Mouse (Mus musculus): ENCODE results near the gene Denr. TPM values are rescaled to one million over a fixed set of nuclear protein-coding genes. Genes with fewer than 3 reads are reported as not detected.

Gene Denr
- total RNA-seq, 2 experiments from 2014 or later: 67.5 to 76.4 TPM

DNA sequence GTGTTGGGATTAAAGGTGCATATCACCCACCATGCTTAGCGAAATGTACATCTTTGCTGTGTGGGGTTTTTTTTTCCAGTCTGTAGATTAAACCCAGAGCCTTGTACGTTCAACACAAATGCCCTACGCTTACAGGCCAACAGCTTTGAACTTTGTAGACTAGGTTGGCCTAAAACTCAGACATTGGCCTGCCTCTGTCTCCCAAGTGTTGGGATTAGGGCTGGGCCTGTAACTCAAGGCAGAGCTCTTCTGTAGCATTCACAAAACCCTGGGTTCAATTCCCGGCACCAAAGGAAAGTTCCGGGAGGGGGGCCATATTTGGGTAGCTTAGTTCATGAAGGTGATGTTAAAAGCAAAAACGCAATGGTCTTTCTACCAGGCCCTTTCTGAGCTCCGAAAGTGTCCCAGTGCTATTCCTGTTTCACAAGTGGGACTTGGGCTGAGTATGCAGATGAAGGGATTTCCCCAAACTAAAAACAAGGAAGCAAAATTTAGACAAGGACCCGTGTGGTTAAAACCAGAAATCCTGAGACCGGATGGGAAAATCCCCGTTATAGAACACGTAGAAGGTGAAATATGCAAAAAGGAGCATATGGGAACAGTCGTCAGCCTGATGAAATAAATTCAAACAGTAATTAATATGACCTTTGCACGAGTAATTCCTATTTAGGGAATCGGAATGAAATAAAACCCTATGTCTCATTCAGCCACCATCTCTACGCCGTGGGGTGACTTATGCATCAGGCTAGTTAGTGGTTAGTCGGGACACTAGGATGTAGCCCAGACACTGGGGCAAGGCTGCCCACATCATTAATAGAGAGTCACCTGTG, 614 bp upstream of the Denr start:
- peak; percentile 41 for ATAC-seq (replicated peaks; ENCODE audit: poor library complexity, severe bottlenecking)

DNA sequence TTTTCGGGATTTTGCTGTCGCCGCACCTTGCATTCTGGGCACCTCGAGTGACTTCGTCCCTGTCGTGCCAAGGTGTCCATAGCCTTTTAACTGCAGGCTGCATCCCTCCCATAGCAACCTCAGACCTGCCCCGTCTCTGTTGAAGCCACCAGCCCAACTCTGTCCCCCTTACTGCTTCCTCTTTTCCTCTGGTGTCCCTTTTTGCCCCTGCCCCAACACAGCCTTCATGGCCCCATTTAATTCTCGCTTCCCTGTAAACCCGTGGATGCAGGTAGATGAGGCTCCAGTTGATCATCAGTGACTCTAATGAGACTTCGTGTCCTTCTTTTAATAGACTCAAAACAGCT, 629 bp downstream of the Denr start:
- ATAC-seq (replicated peaks; ENCODE audit: poor library complexity, severe bottlenecking): peak; percentile 41; the same call in 1 of the 2 replicates

DNA sequence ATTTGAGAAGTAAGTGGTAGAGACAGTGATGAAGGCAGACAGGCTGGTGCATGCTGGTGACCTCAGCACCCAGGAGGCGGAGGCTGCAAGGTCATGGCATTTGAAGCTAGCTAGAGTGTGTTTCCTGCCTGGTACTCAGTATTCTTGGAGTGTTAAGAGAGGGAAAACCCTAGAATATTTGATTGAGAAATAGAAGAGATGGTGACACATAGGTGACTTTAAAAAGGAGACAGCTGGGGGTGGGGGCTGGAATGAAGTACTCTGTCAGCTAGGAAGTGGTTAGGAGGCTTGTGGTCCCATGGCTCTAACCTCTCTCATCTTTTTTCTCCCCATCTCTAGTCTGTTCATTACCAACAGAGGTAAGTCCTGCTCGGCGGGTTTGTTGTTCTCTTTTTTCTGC, 7.9 kb downstream of the Denr start:
- peak; percentile 33 for ATAC-seq (replicated peaks; ENCODE audit: poor library complexity, severe bottlenecking)

DNA sequence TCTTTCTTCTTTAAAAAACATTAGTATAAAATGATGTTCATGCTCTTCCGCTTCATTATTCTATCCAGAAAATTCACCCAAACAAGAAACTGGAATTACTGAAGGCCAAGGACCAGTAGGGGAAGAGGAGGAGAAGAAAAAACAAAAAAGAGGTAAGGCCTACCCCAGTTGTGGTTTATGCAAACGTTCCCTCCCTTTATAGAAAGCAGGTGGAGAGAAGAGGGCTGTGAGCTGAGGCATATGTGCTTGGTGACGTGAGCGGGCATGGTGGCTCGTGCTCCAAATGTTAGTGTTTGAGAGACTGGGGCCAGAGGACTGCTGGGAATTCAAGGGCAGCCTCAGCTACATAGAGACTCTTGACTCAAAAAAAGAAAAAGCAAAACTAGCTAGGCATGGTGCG, 15.1 kb downstream of the Denr start:
- ATAC-seq (replicated peaks; ENCODE audit: poor library complexity, severe bottlenecking): no peak

DNA sequence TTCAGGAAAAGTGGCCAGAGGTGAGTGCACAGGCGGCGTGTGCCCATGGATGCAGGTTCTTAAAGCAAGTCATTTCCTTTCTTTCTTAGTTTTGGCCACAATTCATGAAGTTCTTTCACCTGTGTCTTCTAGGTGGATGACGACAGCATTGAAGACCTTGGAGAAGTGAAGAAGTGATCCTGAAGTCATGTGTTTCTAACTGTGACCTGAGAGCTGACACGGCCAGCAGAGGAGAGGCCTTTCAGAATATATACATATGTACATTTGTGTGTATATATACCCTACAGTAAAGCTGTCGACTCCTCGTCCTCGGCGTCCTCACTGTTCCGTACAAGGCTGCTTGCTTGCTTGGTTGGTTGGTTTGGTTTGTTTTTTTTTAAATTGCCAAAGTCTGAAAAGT, 20.1 kb downstream of the Denr start, which contains the start of gene Gm43518:
Gene Gm43518, plus strand, starts transcription at position 301 of the 400 bp plus-strand sequence.
- no peak for ATAC-seq (replicated peaks; ENCODE audit: poor library complexity, severe bottlenecking)

DNA sequence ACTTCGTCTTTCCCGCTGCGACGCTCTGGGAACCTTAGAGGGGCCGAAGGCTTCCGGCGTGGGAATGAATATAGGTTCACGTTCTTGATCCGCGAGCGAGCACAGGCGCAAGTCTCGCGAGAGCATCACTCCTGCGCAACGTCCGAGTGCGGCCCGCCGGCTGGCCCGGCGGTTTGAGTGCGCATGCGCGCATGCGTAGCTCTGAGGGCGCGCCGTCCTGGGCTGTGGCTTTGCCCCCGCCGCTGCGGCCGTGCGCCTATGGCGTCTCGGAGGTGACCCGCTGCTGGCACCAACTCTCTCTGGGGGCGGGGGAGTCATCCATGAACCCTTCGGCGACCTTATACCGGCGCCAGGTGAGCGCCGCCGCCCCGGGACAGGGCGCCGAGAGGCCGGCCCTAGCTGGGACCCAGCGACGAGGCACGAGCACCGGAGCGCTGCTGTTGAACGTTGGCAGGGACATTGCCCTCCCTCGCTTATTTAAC, 23.6 kb downstream of the Denr start, which contains the start of gene Ccdc62:
Gene Ccdc62, plus strand, starts transcription at position 172 of the 482 bp plus-strand sequence.
- peak; percentile 97 for ATAC-seq (replicated peaks; ENCODE audit: poor library complexity, severe bottlenecking)

DNA sequence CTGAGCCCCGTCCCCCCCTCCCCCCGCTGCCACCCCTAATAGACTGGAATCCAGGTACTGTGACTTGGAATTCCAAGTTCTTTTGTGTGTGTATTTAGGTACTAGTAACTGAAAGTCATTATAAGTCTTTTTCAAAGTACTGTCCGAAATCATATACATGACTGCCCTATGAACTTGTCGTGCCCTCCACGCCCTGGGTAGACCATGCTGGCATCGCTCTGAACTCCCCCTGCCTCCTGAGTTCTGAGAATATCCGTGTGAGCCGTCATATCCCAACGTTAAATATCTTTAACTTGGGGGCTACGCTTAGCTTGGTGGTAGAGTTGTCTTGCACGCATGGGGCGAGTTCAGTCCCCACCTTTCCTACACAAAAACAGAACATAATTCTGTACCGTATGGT, 24.2 kb downstream of the Denr start:
- ATAC-seq (replicated peaks; ENCODE audit: poor library complexity, severe bottlenecking): no peak

DNA sequence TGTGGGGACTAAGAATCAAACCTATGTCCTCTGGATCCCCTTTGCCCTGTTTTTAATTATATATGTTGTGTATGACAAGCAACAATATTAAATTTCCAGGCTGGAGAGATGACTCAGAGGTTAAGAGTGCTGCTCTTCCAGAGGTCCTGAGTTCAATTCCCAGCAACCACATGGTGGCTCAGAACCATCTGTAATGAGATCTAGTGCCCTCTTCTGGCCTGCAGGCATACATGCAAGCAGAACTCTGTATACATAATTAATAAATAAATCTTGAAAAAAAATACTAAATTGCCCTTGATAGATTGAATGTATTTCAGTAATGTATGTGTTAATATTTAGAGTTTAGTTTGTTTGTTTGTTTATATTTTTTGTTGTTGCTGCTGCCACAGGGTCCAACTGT, 26.0 kb downstream of the Denr start:
- ATAC-seq (replicated peaks; ENCODE audit: poor library complexity, severe bottlenecking): no peak

DNA sequence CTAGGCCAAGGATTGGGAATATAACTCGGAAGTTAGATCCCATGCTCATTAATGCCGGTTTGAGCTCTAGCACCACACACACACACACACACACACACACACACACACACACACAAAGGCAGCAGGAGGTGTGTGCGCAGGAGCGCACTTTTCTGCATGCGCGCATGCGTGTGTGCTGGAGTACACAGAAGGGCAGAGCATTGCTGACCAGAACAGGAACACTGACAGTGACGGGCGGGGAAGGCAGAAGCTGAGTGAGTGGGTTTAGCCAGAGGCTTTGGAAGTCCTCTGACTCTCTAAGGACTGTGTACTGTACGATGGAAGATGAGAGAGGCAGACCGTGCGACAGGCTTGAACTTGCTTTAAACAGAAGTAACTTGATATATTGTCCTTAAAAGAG, 26.6 kb downstream of the Denr start:
- ATAC-seq (replicated peaks; ENCODE audit: poor library complexity, severe bottlenecking): no peak

DNA sequence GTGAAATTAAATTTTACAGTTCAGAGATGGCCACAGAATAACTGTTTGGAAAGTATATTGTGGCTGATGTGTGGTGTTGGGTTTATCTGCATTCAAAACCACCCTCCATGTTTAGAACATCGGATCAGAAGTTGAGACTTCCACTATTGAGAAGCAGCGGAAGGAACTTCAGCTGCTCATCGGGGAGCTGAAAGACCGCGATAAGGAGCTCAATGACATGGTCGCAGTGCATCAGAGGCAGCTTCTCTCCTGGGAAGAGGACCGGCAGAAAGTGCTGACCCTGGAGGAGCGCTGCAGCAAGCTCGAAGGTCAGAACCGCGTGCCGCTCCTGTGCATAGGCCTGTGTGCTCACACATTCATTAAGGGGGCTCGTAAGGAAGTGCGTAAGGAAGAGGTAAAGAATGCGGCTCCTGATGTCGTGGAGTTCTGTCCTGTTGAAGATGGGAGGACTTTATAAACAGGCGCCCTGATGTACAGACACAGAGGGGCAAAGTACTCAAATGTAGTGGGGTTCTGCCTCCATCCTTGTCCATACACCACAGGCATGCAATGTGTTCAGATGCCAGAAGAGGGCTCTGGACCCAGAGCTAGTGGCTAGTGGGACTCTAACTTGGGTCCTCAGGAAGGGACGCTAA, 27.1 kb downstream of the Denr start:
- ATAC-seq (replicated peaks; ENCODE audit: poor library complexity, severe bottlenecking): no peak; the same call in 1 of the 2 replicates

DNA sequence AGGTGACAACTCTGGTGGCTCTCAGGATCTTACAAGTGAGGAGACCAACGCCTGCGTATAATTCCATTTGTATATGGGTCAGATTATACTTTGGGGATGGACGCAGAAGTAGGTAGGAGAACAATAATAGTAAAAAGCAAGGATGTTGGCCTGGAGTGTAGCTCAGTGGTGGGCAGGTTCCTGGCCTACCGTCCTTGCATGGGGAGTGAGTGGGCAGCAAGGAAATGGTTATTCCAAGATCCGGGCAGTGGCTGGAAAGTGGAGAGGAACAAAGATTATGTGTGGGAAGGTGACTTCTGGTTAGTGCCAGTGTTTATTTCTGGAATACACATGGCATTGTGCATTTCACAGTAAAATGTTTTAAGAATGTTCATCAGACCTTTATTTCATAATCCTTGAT, 29.0 kb downstream of the Denr start:
- no peak for ATAC-seq (replicated peaks; ENCODE audit: poor library complexity, severe bottlenecking)

DNA sequence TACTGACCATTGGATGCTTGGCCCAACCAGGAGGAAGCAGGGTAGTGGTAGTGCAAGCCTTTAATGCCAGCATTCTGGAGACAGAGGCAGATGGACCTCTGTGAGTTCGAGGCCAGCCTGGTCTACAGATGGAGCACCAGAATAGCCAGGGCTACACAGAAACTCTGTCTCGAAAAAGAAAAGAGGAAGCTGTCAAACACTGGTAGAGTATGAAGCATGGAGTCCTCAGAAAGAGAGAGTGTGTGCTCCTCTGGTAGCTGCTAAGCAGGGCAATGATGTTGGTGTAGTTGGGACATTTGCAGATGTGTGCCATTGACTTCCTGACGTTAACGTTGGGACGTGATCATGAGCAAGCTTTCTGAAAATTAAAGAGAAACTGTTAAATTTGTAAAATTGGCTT, 31.5 kb downstream of the Denr start:
- ATAC-seq (replicated peaks; ENCODE audit: poor library complexity, severe bottlenecking): peak; percentile 82

DNA sequence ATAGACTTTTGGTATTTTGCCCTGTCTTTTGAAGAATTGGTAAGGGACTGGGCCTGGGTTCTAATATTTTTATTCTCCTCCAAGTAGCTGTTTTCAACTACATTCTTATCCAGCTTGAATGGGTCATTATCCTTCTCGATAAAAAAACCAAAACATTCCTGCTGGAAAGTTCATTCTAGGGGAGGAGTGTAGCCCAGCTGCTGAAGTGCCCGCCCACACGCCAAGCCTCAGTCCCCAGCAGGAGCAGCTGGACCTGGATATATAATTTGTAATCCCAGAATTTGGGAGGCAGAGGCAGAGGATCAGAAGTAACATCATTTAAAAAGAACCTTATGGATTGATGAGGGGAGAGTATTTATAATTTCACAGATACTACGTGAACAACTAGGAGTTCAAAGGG, 39.6 kb downstream of the Denr start:
- no peak for ATAC-seq (replicated peaks; ENCODE audit: poor library complexity, severe bottlenecking)

DNA sequence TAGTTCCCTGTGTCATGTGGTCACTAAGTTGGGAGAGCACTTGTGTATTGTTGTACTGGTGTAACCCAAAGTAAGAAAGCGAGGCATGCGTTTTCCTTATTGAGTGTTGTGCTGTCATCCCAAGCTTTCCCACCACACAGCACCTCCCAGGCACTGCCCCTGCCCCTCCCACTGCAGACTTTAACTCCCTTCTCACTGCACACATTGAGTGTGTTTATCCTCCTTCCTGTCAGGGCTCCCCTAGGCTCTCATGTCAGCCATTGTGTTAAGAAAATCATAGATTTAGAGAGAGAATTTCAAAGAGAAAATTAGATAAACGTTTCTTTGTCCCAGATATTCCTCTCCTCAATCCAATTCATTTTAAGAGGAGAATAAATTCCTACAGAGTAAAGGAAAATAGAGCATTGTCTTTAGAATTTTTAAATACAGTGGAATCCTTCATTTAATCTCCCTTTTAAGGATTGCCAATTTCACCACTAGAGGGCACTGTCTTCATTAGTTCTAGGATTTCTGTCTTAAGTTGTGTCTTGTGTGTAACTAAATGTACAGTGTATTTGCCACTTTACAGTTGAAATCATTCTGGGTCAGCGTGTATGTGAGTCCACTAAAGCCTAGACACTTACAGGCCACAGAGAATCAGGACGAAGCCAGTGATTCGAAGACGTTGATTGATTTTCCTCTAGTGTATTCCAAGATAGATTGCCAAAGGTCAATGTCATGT, 40.2 kb downstream of the Denr start:
- ATAC-seq (replicated peaks; ENCODE audit: poor library complexity, severe bottlenecking): peak; percentile 37; the same call in 1 of the 2 replicates

DNA sequence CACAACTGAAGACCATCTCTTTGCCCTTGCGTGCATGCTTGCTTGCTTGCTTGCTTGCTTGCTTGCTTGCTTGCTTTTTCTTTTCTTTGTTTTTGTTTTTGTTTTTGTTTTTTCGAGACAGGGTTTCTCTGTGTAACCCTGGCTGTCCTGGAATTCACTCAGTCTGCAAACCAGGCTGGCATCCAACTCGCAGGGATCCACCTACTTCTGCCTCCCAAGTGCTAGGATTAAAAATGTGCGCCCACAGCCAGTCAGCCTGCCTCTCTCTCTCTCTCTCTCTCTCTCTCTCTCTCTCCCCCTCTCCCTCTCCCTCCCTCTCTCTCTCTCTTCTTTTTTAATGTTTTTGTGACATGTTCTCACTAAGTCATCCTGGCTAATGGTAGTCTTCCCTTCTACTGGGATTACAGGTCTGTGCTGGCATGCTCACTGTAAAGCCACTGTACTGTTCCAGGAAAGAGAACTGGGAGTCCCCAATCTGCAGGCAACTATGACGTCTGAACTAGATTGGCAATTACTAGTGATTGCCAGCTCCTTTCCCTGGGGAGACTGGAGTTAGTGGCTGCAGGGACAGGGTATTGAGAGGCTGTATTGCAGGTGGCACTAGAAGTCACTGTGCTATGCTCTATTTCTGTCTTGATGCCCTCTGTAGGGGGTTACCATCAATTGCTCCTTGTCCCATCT, 45.5 kb downstream of the Denr start:
- ATAC-seq (replicated peaks; ENCODE audit: poor library complexity, severe bottlenecking): no peak

DNA sequence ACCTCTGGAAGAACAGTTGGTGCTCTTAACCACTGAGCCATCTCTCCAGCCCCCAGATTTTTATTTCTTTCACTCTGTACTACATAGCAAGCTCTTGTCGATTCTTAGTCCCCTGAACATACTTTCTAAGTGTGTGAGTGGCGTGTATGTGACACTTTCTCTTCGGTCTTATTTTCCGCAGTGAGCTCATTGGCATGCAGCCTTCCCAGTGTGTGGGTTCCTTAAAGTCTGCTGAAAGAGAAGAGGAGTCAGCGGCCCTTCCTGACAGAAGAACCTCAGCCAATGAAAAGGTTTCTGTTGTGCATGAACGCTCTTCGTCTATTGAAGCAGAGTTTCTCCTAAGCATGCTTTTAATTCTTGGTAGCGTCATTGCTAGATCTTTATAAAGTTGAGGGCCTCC, 50.2 kb downstream of the Denr start:
- ATAC-seq (replicated peaks; ENCODE audit: poor library complexity, severe bottlenecking): no peak

DNA sequence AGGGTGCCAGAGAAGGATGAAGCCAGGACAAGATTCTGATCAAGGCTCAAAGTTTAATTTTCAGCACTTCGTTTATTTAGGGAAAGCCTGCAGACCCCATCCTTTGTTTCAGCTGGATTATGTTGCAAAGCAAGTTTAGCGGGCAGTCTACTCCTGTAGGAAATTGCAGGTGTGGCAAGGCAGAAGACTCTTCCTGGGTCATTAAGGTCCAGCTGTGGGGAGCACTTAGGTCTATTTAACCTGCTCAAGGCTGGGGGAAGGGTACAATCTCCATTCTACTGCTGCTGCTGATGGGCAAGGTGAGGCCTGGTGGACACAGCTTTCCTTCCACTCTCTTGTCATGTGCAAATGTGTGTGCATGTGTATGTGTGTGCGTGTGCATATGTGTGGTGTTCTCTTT, 52.0 kb downstream of the Denr start:
- no peak for ATAC-seq (replicated peaks; ENCODE audit: poor library complexity, severe bottlenecking)

DNA sequence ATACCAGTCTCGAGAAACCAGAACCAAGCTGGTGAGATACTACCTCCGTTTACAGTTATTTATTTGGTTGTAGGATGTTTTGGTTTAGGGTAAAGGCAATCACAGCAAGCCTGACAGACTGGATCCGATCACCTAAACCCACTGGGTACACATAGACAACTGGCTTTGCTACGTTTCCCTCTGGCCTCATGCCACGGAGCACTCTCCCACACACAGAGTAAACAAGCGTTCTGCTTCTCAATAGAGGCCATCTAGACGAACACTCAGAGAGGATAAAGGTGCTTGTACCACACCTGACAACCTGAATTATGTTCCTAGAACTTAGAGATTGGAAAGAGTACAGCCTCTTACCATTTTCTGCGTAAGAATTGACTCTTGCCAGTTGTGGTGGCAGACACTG, 53.2 kb downstream of the Denr start:
- no peak for ATAC-seq (replicated peaks; ENCODE audit: poor library complexity, severe bottlenecking)

DNA sequence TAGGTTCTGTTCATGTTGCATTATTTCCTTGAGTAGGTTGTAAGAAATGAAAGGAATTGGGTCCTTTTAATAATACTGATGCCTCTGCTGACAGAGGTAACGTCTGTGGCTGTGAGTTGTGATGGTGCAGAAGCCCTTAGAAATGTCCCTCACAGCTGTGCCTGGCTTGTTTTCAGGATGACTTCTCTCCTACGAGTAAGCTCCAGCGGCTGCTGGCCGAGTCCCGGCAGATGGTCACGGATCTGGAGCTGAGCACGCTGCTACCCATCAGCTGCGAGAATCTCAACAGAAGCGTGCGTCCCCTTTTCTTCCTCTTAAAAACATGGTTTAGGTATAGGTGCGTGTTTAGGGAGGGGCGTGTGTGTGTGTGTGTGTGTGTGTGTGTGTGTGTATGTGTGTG, 54.1 kb downstream of the Denr start:
- ATAC-seq (replicated peaks; ENCODE audit: poor library complexity, severe bottlenecking): no peak

DNA sequence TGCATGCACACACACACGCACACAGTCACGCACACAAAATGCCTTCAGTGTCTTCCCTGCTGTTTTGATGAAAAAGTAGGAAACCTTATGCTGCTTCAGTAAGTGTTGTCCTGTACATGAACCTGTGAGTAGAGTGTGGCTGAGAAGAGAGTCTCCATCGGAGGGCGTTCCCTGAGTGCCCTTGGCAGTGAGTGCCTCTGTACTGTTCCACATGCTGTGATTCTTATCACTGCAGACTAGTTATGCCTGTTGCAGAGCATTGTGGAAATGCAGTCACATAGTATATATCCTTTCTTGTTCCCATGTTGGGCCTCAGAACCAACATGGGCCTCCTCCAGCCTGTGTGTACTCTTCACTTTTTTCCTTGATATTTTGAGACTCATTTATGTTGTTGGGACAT, 57.2 kb downstream of the Denr start:
- no peak for ATAC-seq (replicated peaks; ENCODE audit: poor library complexity, severe bottlenecking)

DNA sequence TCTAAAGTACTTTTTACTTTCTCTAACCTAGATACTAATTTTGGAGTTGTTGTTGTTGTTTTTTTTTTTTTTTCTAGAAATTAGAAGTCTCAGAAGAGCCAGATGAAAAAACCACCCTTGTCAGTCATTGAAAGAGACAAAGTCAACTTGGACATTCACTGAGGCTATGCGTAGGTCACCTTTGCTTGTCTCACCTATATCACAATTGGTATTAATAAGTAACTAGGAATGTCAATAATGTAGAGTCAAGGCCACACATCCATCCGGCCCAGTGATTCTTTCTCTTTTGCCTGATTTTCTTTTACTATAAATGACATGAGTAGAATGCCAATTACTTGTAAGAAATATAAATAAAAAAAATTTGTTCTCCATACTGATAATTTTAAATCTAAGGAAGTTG, 59.8 kb downstream of the Denr start:
- no peak for ATAC-seq (replicated peaks; ENCODE audit: poor library complexity, severe bottlenecking)
